Mouse (Mus musculus) spleen, embryonic (tissue): ENCODE results near the gene Aoc2.

Experiments used
- CTCF ChIA-PET: fragments of 350-600 bp; sonication (Branson Sonifier 250); formaldehyde crosslinking; loops from one replicate; lab custom pipeline; 2022; lab: Charles Lee

Aoc2 gene

DNA sequence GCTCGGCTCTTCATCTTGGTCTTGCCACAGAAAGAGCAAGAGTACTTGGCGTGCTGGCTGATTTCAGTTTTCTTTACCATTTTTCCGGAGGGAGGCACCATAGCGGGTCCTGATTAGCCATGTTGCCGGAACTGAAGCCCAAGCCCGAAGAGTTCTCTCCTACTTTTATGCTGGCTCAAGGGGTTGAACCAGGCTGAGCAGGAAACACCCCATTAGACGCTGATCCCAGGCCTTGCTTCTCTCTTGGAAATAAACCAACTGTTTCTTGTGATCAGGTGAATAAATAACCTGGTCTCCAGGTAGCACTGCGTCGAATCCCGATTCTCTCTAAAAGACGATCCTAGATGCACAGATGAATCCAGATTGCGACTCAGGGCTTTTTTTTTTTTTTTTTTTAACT lies 28.6 kb downstream of the Aoc2 start:
- CTCF ChIA-PET: interaction anchor here (0.7 kb wide), 1 partner anchor 139 kb away, joined by 9 read pairs; no protein-coding TSS in a partner anchor

GRCm38 (mm10) chr11:101354438-101355010 lies 29.7 kb downstream of the Aoc2 start:
- CTCF ChIA-PET: no interaction called here

- CTCF ChIA-PET: no interaction called here
Observed at GRCm38 (mm10) chr11:101355916-101356315, 31.1 kb downstream of the Aoc2 start.

DNA sequence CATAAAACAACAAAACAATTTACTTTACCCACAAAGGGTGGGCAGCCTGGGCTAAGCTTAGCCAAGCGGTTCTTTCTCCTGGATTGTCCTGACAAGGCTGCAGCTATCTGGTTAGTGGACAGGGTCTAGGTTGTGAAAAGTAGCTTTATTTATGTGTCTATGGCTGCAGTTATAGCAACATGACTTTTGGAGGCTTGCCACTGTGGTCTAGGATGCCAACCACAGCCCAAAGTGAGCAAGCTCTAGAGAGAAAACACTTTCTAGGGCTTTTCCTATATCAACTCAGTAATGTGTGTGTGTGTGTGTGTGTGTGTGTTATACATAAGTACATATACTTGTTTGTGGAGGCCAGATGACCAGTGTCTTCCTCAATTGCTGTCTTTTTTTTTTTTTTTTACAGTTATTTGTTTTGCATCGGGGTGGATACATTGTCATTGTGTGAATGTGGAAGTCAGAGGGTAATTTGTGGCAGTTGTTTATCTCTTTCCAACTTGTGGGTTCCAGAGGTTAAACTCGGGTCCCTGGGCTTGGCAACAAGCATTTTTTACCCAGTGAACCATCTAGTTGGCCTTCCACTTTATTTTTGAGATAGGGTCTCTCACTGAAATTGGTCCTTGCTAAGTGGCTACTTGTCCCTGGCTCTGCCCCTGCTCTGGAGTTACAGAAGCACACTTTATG lies 32.8 kb downstream of the Aoc2 start:
- CTCF ChIA-PET: no interaction called here

- CTCF ChIA-PET: no interaction called here
Observed at GRCm38 (mm10) chr11:101359776-101360175, 34.9 kb downstream of the Aoc2 start.

DNA sequence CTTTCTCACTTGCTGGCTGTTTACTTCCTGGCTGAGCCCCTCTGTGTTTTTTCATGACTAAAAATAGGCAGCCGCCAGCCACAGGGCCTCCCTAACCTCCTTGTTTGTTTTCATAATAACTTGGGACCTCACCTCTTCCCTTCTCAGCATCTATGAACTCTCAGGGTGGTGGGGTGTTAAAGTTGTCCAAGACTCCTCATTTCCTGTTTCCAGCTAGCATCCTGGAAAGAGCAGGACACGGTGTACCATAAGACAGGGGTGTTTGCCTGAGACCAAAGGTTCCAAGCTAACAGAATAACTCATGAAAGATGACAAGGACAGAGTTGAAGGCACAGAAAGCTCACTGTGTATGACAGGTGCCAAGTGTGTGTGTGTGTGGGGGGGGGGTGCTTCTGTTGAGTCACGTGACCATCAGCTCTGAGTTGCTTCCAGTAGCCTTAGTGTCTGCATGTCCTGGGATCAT lies 35.8 kb downstream of the Aoc2 start:
- CTCF ChIA-PET: interaction anchor here (0.6 kb wide), 1 partner anchor 469 kb away, joined by 3 read pairs; no protein-coding TSS in a partner anchor

DNA sequence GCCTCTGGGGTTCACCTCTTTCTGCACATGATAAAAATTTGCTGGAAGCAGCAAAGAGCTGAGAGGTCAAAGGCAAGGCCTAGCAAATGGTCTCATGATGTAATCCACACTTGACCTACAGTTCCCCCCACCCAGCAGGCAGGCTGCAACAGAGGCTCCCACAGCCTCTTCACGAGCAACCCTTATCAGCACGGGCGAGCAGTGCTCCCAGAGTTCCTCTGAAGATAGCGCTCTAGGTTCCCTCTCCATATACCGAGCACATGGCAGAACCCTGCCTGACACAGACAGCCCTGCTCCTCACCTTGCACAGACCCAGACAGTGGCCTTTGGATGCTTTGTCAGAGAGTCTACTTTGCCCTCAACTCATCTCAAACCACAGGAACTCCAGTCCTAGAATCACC lies 39.7 kb downstream of the Aoc2 start:
- CTCF ChIA-PET: interaction anchor here (0.6 kb wide), 1 partner anchor 356 kb away, joined by 16 read pairs; no protein-coding TSS in a partner anchor

- CTCF ChIA-PET: no interaction called here
Observed at GRCm38 (mm10) chr11:101367326-101367935, 42.6 kb downstream of the Aoc2 start, which contains the start of gene G6pc. TSS of gene G6pc (plus strand) at chr11:101367561.

- CTCF ChIA-PET: no interaction called here
Observed at GRCm38 (mm10) chr11:101370141-101370540, 45.3 kb downstream of the Aoc2 start.

GRCm38 (mm10) chr11:101374421-101374938 lies 49.6 kb downstream of the Aoc2 start:
- CTCF ChIA-PET: no interaction called here

- CTCF ChIA-PET: interaction anchor here (0.6 kb wide), 1 partner anchor 787 kb away, joined by 7 read pairs; no protein-coding TSS in a partner anchor
Observed at GRCm38 (mm10) chr11:101378196-101378595, 53.3 kb downstream of the Aoc2 start.

DNA sequence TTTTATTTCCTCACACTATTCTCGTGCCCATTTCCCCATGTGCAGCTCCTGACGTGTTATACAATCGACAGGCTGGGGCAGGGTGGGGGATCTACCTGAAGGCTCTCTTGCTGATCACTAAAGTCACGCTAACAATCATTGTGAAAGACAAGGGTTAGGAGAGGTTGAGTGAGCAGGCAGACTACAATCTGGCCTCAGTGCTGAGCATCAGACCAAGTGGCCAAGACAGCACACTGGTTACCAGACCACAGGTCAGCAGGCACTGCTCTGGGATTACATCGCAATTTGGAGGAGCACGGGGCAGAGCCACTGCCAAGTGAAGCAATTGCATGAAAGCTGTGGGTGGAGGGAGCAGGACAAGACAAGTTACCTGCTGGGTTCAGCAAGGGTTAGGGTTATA lies 54.1 kb downstream of the Aoc2 start:
- CTCF ChIA-PET: no interaction called here
